Mouse (Mus musculus) neural tube, embryonic 15.5 days (tissue): Measurements from ENCODE around the gene Ogfod2. TPM values are rescaled to one million over a fixed set of nuclear protein-coding genes. Genes with fewer than 3 reads are reported as not detected.
A peak's percentile ranks its signal among the peaks of the same experiment; 100 is the strongest.

Experiments
- ATAC-seq: fragments of 200-750 bp; cut with Nextera tagmentation; 2 replicates; pipeline ENCODE4 v1.8.0; 2017; ENCODE audit warnings: mild to moderate bottlenecking, moderate TSS enrichment, moderate library complexity; ENCODE audit not compliant: low FRiP score
- H3K27ac ChIP-seq: fragments of 300-500 bp; sonication (generic); replicated peaks from 2 replicates; pipeline ENCODE4 v1.5.1; 2015; ENCODE audit warnings: mild to moderate bottlenecking, inconsistent platforms
- H3K27me3 ChIP-seq: fragments of 300-500 bp; sonication (generic); replicated peaks from 2 replicates; pipeline ENCODE4 v1.6.1; 2015; ENCODE audit warnings: inconsistent platforms
- H3K36me3 ChIP-seq: fragments of 300-500 bp; sonication (generic); 2 replicates; pipeline ENCODE4 v1.6.1; 2015; ENCODE audit warnings: inconsistent platforms
- H3K4me1 ChIP-seq: fragments of 300-500 bp; sonication (generic); 2 replicates; pipeline ENCODE4 v1.6.1; 2015; ENCODE audit warnings: inconsistent platforms
- H3K4me2 ChIP-seq: fragments of 300-500 bp; sonication (generic); 2 replicates; pipeline ENCODE4 v1.6.1; 2015; ENCODE audit warnings: inconsistent platforms, mild to moderate bottlenecking, moderate library complexity
- H3K4me3 ChIP-seq: fragments of 300-500 bp; sonication (generic); replicated peaks from 2 replicates; pipeline ENCODE4 v1.5.1; 2015; ENCODE audit warnings: mild to moderate bottlenecking, inconsistent platforms
- H3K9ac ChIP-seq: fragments of 300-500 bp; sonication (generic); replicated peaks from 2 replicates; pipeline ENCODE4 v1.6.1; 2015; ENCODE audit warnings: mild to moderate bottlenecking, inconsistent platforms
- H3K9me3 ChIP-seq: fragments of 300-500 bp; sonication (generic); replicated peaks from 2 replicates; pipeline ENCODE4 v1.6.1; 2016; ENCODE audit warnings: inconsistent platforms
- WGBS: fragments of 180-500 bp; shearing (Covaris S2); methylation state at CpG from one replicate; pipeline ENCODE4 v1.1.7; 2015; ENCODE audit warnings: mixed read lengths; 5-methylcytosine and 5-hydroxymethylcytosine counted together
- polyA plus RNA-seq: library from polyadenylated mRNA; unstranded; fragments of >200 nt; fragmentation: Nextera tagmentation; extraction: Ambion mirVana; gene quantifications from 2 replicates; pipeline ENCODE4 v1.2.1, GENCODE M21; 2015

Ogfod2 gene
- polyA plus RNA-seq, 1 experiment from 2014 or later, result 43.7 TPM

DNA sequence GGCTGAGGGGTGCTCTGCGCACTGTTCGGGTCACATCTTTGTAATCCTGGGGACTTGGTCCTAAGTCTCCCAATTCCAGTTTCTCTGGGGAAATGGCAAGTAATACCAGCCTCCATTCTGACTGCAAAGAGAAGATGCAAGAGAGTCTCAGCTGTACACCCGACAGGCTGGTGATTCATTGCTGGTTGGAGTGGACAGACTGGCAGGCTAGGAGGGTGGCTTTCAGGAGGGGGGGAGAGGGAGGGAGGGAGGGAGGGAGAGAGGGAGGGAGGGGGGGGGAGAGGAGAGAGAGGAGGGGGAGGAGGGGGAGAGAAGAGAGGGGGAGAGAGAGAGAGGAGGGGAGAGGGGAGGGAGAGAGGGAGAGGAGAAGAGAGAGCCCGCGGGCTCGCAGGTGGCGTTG lies 3.4 kb downstream of the Ogfod2 start:
- no peaks in the 10 kb centered on the region for H3K9me3 ChIP-seq
- H3K4me1 ChIP-seq, result peaks cover 63% of the 10 kb centered on the region
- H3K4me3 ChIP-seq, result peak overlapping the region; percentile 69
- peak overlapping the region; percentile 92 for H3K9ac ChIP-seq
- peak overlapping the region; percentile 97 for H3K4me2 ChIP-seq
- H3K27me3 ChIP-seq, result no peaks in the 10 kb centered on the region
- peak overlapping the region; percentile 83 for H3K27ac ChIP-seq
- no peak for ATAC-seq
- H3K36me3 ChIP-seq, result peaks cover 28% of the 10 kb centered on the region
- 22% methylated on average over 7 of the region's 7 CpGs for WGBS

DNA sequence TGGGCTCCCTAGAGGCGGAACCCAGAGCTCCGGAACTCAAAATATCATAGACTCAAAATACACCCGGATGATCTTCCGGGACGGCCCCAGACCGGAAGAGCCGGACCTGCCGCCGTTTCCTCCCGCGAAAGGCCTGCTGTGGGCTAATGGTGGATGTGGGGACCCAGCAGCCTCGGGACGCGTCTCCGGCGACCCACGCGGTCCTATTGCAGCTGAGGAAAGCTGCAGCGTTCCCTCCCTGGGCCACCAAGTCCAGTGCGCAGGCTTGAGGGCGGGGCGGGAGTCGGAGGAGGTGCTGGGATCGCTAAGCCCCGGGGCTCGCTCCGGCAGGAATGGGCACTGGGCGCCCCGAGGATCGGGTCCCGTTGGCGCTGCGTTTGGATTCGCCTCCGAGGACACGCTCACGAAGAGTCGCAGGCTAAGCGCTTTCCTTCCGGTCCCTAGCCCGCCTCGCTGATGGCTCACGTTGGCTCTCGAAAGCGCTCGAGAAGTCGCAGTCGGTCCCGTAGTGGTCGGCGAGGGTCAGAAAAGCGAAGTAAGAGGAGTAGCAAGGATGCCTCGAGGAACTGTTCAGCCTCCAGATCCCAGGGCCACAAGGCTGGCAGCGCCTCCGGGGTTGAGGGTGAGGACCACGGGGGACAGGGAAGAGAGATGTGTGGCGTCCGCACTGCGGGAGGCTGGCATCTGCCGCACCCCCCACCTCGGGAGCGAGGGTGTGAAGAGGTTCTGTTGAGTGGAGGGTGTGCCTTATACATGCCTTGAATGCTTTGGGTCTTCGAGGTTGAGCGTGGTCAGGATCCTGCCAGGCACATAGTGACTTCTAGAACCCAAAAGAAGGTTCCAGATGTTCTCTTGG lies 4.1 kb downstream of the Ogfod2 start, which contains the start of gene Arl6ip4:
Gene Arl6ip4, plus strand, starts transcription at position 100 of the 856 bp plus-strand sequence.
- Histone ChIP-seq H3K27me3 (no peaks in the 10 kb centered on the region), H3K9me3 (no peaks in the 10 kb centered on the region), H3K4me3 (peak within 1 kb of the TSS; percentile 69), H3K27ac (peak within 1 kb of the TSS; percentile 83), H3K4me1 (peaks cover 59% of the 10 kb centered on the region), H3K36me3 (peaks cover 35% of the 10 kb centered on the region), H3K9ac (peak within 1 kb of the TSS; percentile 92), H3K4me2 (peak within 1 kb of the TSS; percentile 97)
- 1% methylated on average over 64 of the region's 64 CpGs for WGBS
- ATAC-seq, result peak; percentile 9; the same call in 1 of the 2 replicates

DNA sequence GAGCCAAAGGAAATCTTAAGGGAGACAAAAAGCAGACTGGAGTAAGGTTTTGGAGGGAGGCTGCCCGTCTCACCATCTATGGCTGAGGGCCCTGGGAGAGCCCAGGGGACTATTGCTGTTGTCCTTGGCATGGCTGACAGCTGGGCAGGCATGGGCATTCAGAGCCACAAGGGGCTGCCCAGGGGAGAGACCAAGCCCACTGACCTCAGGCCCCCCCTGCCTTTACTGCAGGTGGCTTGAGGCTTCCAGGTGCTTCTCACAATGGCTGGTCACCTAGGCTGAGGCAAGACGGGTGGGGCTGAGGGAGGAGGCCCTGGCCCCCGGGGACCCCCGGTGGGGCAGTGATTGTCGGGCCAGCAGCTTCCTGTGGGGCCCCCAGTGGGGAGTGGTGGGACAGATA lies 7.1 kb downstream of the Ogfod2 start:
- peaks cover 40% of the 10 kb centered on the region for H3K4me1 ChIP-seq
- ATAC-seq, result no peak
- 77% methylated on average over 5 of the region's 5 CpGs for WGBS
- no peak overlapping the region for H3K4me2 ChIP-seq
- H3K36me3 ChIP-seq, result peaks cover 62% of the 10 kb centered on the region
- no peaks in the 10 kb centered on the region for H3K9me3 ChIP-seq
- H3K4me3 ChIP-seq, result no peak overlapping the region
- no peak overlapping the region for H3K9ac ChIP-seq
- no peaks in the 10 kb centered on the region for H3K27me3 ChIP-seq
- no peak overlapping the region for H3K27ac ChIP-seq

DNA sequence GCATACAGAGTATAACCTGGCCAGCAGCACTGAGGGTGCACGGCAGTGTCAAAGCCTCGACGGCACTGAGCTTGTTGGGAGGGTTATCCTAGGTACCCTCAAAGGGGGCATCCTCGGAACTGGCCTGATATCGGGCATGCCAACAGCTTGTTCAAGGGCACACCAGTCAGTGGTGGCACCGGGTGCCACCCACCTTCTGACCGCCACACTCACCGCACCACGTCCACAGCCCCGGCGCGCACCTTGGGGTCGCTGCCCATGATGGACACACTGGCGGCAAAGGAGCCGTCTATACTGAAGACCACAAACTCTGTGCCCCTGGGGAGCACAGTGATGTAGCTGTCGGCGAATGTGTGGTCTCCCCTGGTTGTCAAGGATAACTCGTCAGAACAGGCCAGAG lies 10.3 kb downstream of the Ogfod2 start:
- Histone ChIP-seq H3K4me2 (no peak overlapping the region), H3K4me3 (no peak overlapping the region), H3K36me3 (peaks cover 86% of the 10 kb centered on the region), H3K27me3 (no peaks in the 10 kb centered on the region), H3K9me3 (no peaks in the 10 kb centered on the region), H3K4me1 (peaks cover 20% of the 10 kb centered on the region), H3K9ac (no peak overlapping the region), H3K27ac (no peak overlapping the region)
- 92% methylated on average over 18 of the region's 18 CpGs for WGBS
- ATAC-seq, result no peak

DNA sequence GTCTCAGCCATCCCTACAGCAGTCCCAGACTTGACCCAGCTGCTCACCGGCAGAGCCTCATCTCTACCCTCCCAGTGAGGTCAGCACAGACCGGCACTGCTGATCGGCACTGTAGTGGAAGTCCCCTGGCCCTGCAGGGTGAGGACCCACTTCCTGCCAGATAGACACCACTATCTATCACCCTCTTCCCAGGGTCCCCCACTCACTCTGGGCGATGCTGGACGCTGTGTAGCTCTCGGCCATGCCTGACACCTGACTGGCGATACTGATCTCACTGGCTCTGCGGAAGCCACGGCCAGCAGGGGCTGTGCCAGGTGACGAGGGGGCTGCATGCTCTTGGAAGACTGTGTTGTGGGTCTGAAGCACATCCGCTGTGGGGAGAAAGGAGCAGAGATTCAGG lies 13.0 kb downstream of the Ogfod2 start:
- Histone ChIP-seq H3K4me1 (no peaks in the 10 kb centered on the region), H3K4me2 (no peak overlapping the region), H3K36me3 (peaks cover 86% of the 10 kb centered on the region), H3K27ac (no peak overlapping the region), H3K9ac (no peak overlapping the region), H3K9me3 (no peaks in the 10 kb centered on the region), H3K27me3 (no peaks in the 10 kb centered on the region), H3K4me3 (no peak overlapping the region)
- 93% methylated on average over 11 of the region's 11 CpGs for WGBS
- ATAC-seq, result no peak

DNA sequence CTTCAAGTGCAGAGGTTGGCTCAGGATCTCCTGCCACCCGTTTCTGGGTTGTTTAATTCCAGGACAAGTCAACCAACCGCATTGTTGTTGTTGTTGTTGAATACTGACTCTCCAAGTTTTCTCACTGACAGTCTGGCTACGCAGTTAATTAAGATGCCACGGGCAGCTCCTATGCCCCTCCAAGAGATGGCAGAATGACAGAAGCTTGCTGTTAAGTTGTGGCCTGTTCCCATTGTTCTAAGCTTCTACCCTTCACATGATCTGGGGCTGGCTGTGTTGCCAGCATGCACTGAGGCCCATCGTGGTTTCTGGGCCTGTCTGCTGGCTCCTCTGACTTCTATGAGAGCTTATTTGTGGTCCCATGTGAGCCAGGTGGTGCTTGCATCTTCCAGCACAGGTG lies 22.2 kb downstream of the Ogfod2 start:
- 90% methylated on average over 5 of the region's 5 CpGs for WGBS
- Histone ChIP-seq H3K27ac (no peak overlapping the region), H3K4me2 (no peak overlapping the region), H3K4me1 (peaks cover 5% of the 10 kb centered on the region; the same call in 1 of the 2 replicates), H3K4me3 (no peak overlapping the region), H3K36me3 (peaks cover 63% of the 10 kb centered on the region), H3K9me3 (no peaks in the 10 kb centered on the region), H3K9ac (no peak overlapping the region), H3K27me3 (no peaks in the 10 kb centered on the region)
- ATAC-seq, result no peak

DNA sequence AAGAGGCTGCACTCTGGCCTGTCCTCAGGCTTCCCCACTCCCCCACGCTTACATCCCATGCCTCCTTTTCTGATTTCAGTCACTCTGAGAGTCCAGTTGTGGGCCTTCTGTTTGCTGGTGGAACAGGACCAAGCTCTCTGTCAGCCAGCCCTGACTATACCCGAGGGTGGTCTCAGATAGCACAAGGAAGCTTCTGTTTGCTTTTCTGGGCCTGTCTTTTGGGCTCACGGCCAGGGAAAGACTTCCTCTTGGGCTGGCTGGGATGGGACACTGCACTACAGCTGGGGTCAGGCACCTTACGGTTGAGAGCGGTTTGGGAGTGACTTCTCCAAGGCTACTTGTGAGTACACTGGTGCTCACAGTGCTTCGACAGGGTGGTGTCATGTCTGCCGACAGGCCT lies 26.0 kb downstream of the Ogfod2 start:
- WGBS, result 70% methylated on average over 7 of the region's 7 CpGs
- Histone ChIP-seq H3K4me3 (no peak overlapping the region), H3K27me3 (no peaks in the 10 kb centered on the region), H3K4me1 (peaks cover 5% of the 10 kb centered on the region; the same call in 1 of the 2 replicates), H3K36me3 (peaks cover 46% of the 10 kb centered on the region), H3K4me2 (no peak overlapping the region), H3K9ac (no peak overlapping the region), H3K9me3 (no peaks in the 10 kb centered on the region), H3K27ac (no peak overlapping the region)
- no peak for ATAC-seq

DNA sequence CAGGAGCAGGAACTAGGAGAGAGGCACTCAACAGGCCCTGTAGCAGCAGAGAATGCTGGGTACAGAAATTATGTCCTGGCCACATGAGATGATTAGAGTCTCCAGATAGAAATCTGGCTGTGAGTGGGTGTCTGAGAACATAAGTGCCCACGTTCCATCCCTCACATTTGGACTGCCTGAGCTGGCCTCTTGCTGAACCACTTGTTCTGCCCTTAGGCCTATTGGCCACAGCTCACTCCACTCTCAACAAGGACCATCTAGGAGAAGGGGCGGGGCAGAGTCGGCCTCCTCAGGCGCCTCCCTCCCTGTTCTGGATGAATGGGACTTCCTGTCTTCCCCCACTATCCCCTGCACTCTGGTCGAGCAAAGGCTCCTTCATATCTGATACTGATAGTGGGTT lies 36.9 kb downstream of the Ogfod2 start:
- H3K4me3 ChIP-seq, result no peak overlapping the region
- no peaks in the 10 kb centered on the region for H3K9me3 ChIP-seq
- no peak for ATAC-seq
- H3K36me3 ChIP-seq, result peaks cover 19% of the 10 kb centered on the region
- no peak overlapping the region for H3K4me2 ChIP-seq
- no peaks in the 10 kb centered on the region for H3K4me1 ChIP-seq
- H3K27ac ChIP-seq, result no peak overlapping the region
- H3K27me3 ChIP-seq, result no peaks in the 10 kb centered on the region
- WGBS, result 61% methylated on average over 5 of the region's 5 CpGs
- H3K9ac ChIP-seq, result no peak overlapping the region

DNA sequence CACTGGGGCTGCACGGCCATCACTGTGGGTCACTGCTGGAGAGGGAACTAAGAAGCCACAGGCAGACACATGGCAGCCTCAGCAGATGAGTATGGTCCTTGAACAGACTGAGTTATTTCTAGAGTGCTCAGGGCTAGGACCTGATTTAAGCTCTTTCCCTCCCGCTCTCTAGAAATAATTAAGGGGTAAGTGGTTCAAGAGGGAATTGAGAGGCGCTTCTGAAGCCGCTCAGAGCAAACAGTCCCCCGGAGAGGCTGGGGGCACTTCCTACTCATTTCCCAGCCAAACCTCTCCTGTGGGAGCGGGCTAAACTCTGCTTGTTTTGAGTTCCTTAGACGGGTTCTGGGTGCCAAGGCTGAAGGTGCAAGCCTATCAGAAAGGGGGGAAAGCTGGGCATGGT lies 38.8 kb downstream of the Ogfod2 start:
- ATAC-seq, result no peak

DNA sequence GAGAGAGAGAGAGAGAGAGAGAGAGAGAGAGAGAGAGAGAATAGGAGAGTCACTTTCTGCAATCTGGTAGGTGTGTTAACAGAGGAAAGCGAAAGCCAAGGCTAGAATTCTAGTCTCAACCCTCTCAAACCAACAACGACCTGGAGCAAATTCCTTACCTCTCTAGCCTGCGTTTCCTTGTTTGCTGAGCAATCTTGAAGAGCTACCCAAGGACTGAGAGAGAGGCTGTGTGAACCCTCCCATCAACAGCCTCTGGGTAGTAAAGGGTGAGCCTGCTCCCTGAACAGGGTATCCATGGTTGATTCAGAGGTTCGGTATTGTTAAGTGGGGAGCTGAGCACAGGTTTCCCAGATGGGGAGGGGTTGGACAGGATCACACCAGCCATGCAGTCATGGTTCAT lies 40.6 kb downstream of the Ogfod2 start:
- Histone ChIP-seq H3K4me2 (no peak overlapping the region), H3K27ac (no peak overlapping the region), H3K4me3 (no peak overlapping the region), H3K9ac (no peak overlapping the region), H3K27me3 (no peaks in the 10 kb centered on the region), H3K36me3 (peaks cover 13% of the 10 kb centered on the region), H3K9me3 (no peaks in the 10 kb centered on the region), H3K4me1 (no peaks in the 10 kb centered on the region)
- 93% methylated on average over 4 of the region's 4 CpGs for WGBS
- ATAC-seq, result no peak

More for the DNA sequence above, 38.8 kb downstream of the Ogfod2 start:
- Histone ChIP-seq H3K4me3 (no peak overlapping the region), H3K36me3 (peaks cover 19% of the 10 kb centered on the region), H3K4me1 (no peaks in the 10 kb centered on the region), H3K27me3 (no peaks in the 10 kb centered on the region), H3K27ac (no peak overlapping the region), H3K9ac (no peak overlapping the region), H3K4me2 (no peak overlapping the region), H3K9me3 (no peaks in the 10 kb centered on the region)
- whole genome bisulfite sequencing, result 77% methylated on average over 7 of the region's 7 CpGs

DNA sequence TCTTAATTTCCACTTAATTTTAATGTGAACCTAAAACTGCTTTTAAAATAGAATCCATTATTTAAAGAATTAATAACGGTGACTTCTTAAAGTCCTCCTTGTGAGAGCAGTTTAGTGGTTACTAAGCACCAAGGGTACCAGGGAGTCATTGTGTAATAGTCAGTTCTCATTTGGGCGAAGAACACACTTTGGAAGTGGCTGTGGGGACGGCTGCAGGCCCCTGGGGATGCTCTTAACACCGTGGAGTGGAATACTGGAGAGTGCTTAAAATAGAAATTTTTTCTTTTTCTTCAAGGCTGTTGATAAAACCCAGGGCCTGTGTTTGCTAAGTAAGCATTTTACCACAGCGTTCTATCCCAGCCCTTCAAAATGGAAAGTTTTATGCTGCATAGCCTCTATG lies 43.8 kb downstream of the Ogfod2 start:
- Histone ChIP-seq H3K36me3 (peaks cover 12% of the 10 kb centered on the region), H3K27me3 (no peaks in the 10 kb centered on the region), H3K4me3 (no peak overlapping the region), H3K27ac (no peak overlapping the region), H3K4me1 (no peaks in the 10 kb centered on the region), H3K9ac (no peak overlapping the region), H3K9me3 (no peaks in the 10 kb centered on the region), H3K4me2 (no peak overlapping the region)
- 75% methylated on average over 5 of the region's 5 CpGs for WGBS
- ATAC-seq, result no peak

DNA sequence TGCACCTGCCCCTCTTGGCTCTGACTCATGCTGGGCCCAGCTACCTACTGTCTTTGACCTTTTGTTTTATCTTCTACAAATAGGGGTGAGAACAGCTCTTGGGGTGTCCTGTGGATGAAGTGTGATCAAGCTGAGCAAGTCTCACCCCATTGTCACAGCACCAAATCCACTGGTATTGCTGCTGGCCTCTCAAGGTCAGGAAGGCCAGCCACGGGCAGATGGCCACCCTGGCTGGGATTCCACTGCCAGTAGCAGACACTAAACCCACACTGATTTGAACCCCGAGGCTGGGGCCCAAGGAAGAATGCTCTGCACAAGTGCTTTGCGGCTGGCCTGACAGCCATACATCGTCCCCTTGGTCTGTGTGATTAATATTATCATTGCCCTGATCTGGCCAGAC lies 46.2 kb downstream of the Ogfod2 start:
- Histone ChIP-seq H3K9ac (no peak overlapping the region), H3K36me3 (no peaks in the 10 kb centered on the region), H3K27ac (no peak overlapping the region), H3K4me3 (no peak overlapping the region), H3K4me1 (peaks cover 16% of the 10 kb centered on the region), H3K27me3 (no peaks in the 10 kb centered on the region), H3K4me2 (no peak overlapping the region), H3K9me3 (no peaks in the 10 kb centered on the region)
- ATAC-seq, result no peak
- WGBS, result 69% methylated on average over 4 of the region's 4 CpGs
